Mouse (Mus musculus) liver, adult 2 months (tissue): ENCODE results near the gene Zfp84.
"Not testable (repeated sequence)": the region's sequence is repeated elsewhere in the genome, so short reads cannot be mapped to it uniquely, and the experiment has no call there.

Experiments used
- CTCF ChIP-seq: fragments of 200-500 bp; IDR thresholded peaks from 2 replicates; pipeline ENCODE4 v1.5.1; 2011; ENCODE audit warnings: low read depth, low read length, control low read depth
- POLR2A ChIP-seq: fragments of 200-500 bp; IDR thresholded peaks from 2 replicates; pipeline ENCODE4 v1.6.1; 2011; ENCODE audit warnings: low read length, control low read depth; ENCODE audit not compliant: insufficient read depth; ENCODE audit errors: extremely low read depth

DNA sequence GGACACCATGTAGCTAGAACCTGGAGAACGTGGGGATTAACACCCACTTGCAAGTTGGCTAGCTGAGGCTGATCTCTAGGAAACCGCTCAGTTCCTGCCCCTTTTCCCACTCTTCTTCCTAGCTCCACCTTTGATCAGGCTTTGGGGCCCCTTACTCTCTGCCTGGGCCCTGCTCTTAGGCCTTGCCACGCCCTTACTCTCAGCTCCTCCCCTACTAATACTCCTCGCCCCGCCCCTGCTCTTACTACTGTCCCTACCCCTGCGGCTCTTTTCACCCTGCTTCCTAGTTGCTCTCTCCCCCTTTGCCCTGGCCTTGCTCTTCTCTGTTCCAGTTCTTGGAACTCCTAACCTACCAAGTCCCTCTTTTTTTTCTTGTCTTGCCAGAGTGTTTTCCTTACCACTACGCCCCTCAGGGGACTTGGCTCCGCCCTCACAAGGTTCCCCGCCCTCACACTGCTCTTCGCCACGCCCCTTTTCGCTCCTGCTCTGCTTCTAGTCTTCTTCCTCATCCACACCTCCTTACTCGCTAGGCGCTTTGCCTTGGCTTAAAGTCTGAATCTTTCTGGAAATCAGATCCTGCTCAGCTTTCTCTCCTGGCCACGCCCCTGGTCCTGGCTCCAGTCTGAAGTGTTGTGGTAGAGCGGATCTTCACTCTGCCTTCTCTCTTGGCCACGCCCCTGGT, 42.8 kb upstream of the Zfp84 start:
- not testable (repeated sequence) for TF ChIP-seq CTCF, POLR2A
